Mouse (Mus musculus): ENCODE measurements around the gene Iqcd.

Gene Iqcd

GRCm38 (mm10) chr5:120627515-120628300, 38.9 kb downstream of the Iqcd start:
- no peak for DNase-seq (ENCODE audit: low read depth in 1 of 2, low spot score in 2 of 2)

- DNase-seq (ENCODE audit: low read depth in 1 of 2, low spot score in 2 of 2) = no peak
These were observed 39.8 kb downstream of the Iqcd start for GRCm38 (mm10) chr5:120628624-120629023.

- DNase-seq (ENCODE audit: low read depth in 1 of 2, low spot score in 2 of 2) = no peak
These were observed 42.3 kb downstream of the Iqcd start for GRCm38 (mm10) chr5:120631128-120631527.

- no peak for DNase-seq (ENCODE audit: low read depth in 1 of 2, low spot score in 2 of 2)
These were observed 43.1 kb downstream of the Iqcd start for GRCm38 (mm10) chr5:120631892-120632291.

GRCm38 (mm10) chr5:120634131-120634530, 45.3 kb downstream of the Iqcd start, which contains the start of gene Cfap73:
Gene Cfap73, minus strand, starts transcription at chr5:120634235.
- no peak for DNase-seq (ENCODE audit: low read depth in 1 of 2, low spot score in 2 of 2)

- no peak for DNase-seq (ENCODE audit: low read depth in 1 of 2, low spot score in 2 of 2)
These were observed 46.0 kb downstream of the Iqcd start for GRCm38 (mm10) chr5:120634860-120635259.

GRCm38 (mm10) chr5:120635633-120636032, 46.8 kb downstream of the Iqcd start:
- DNase-seq (ENCODE audit: low read depth in 1 of 2, low spot score in 2 of 2) = no peak

GRCm38 (mm10) chr5:120640094-120640493, 51.3 kb downstream of the Iqcd start:
- no peak for DNase-seq (ENCODE audit: low read depth in 1 of 2, low spot score in 2 of 2)

- no peak for DNase-seq (ENCODE audit: low read depth in 1 of 2, low spot score in 2 of 2)
These were observed 54.7 kb downstream of the Iqcd start for GRCm38 (mm10) chr5:120643365-120644085.

GRCm38 (mm10) chr5:120644227-120644626, 55.4 kb downstream of the Iqcd start:
- DNase-seq (ENCODE audit: low read depth in 1 of 2, low spot score in 2 of 2) = no peak

GRCm38 (mm10) chr5:120645851-120646250, 57.0 kb downstream of the Iqcd start:
- DNase-seq (ENCODE audit: low read depth in 1 of 2, low spot score in 2 of 2) = no peak

- DNase-seq (ENCODE audit: low read depth in 1 of 2, low spot score in 2 of 2) = no peak
These were observed 58.5 kb downstream of the Iqcd start for GRCm38 (mm10) chr5:120647361-120647760.

- DNase-seq (ENCODE audit: low read depth in 1 of 2, low spot score in 2 of 2) = no peak
These were observed 59.1 kb downstream of the Iqcd start for GRCm38 (mm10) chr5:120647814-120648491.

- DNase-seq (ENCODE audit: low read depth in 1 of 2, low spot score in 2 of 2) = peak in 1 of 2 experiments; percentile 31
These were observed 60.0 kb downstream of the Iqcd start, which contains the start of gene Rasal1 for GRCm38 (mm10) chr5:120648569-120649373. Gene Rasal1, plus strand, starts transcription at chr5:120648812.

GRCm38 (mm10) chr5:120649374-120649933, 60.6 kb downstream of the Iqcd start:
- DNase-seq (ENCODE audit: low read depth in 1 of 2, low spot score in 2 of 2) = no peak

GRCm38 (mm10) chr5:120649938-120650337, 61.1 kb downstream of the Iqcd start:
- DNase-seq (ENCODE audit: low read depth in 1 of 2, low spot score in 2 of 2) = no peak

GRCm38 (mm10) chr5:120651230-120651629, 62.4 kb downstream of the Iqcd start:
- DNase-seq (ENCODE audit: low read depth in 1 of 2, low spot score in 2 of 2) = no peak

- no peak for DNase-seq (ENCODE audit: low read depth in 1 of 2, low spot score in 2 of 2)
These were observed 64.3 kb downstream of the Iqcd start for GRCm38 (mm10) chr5:120652915-120653701.

- DNase-seq (ENCODE audit: low read depth in 1 of 2, low spot score in 2 of 2) = no peak
These were observed 65.1 kb downstream of the Iqcd start for GRCm38 (mm10) chr5:120653873-120654272.

- no peak for DNase-seq (ENCODE audit: low read depth in 1 of 2, low spot score in 2 of 2)
These were observed 67.5 kb downstream of the Iqcd start for GRCm38 (mm10) chr5:120656281-120656751.

Measured in monocyte, adult 2 months (primary cell).